Mouse (Mus musculus): Measurements from ENCODE around the gene Zfp74. TPM values are rescaled to one million over a fixed set of nuclear protein-coding genes. Genes with fewer than 3 reads are reported as not detected.

Gene Zfp74
- 2.9 TPM for polyA plus RNA-seq (2014; fragmentation: Illumina TruSeq; extraction: RNeasy Lipid Tissue Mini Kit (QIAGEN cat#74804); ENCODE audit: low replicate concordance)

DNA sequence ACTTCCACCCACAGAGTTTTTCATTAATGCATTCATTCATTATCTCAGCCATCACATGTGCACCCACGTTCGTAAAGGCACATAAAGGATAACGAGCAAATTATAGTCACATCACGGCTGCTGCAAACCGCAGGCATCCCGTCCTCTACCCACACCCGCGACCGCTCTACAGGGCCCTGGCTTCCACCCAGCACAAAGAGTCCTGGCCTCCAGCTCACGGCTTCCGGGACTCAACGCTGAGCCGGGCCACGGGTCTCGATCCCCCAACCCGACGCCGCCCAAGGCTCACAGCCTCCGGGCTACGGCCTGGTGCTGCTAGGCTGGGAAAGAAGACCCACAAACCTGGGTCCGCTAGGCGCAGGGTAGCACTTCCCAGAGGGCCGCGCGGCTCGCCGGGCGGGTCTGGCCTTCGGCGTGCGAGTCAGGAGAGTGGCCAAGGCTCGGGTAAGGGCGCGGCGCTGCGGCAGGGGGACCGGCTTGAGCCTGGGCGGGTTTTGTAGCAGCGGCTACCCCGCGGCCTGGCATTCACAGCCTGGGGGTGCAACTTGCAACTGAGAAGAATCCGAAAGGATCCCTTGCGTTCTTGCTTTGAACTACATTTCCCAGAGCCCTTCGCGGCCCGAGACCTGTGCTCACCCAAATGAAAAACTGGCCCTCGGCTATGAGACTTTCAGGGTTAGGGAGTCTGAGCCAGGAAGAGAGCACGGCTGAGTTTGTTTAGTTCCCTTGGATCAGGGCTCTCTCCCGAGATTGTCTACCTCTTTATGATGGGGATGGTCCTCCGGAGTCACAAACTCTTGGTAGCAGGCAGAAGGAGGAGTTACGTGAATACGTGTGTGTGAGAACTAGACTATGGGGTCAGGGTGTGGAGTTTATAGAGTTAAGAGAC lies at the start of gene Zfp74:
Gene Zfp74 (minus strand): TSS at position 577 of the 889 bp plus-strand sequence.

DNA sequence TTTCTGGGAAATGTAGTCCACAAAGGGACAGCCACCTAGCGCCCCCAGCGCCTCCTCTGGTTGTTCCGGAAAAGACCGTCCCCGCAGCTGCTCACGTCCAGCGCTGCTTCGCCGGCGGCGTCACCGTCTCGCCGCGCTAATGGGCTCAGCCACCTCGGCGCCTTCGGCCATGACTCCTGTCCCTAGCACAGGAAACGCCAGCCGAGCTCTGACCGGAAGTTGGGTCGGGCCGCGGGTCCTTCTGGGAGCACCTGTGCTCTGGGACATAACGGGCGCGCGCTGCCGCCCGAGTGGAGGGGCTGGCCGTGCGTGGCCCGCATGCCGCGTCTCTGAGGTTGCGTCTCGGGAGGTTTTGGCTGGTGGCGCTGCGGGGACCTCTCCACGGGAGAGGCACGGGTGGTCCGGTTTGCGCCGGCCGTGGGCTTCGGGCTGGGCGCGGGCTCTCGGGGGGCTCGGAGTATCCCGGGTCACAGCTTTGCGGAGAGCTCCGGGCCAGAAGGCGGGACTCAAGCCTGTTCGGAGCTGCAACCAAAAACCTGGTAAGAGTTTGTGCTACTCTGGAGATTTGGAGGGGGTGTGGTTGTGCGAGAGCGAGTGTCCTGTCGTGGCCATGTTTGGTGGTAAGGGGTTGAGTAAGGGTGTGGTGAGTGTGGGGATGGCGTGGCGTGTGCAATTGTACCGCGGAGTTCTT lies 29.9 kb upstream of the Zfp74 start, which contains the start of gene Zfp568:
Gene Zfp568 (plus strand): TSS at position 266 of the 691 bp plus-strand sequence.

DNA sequence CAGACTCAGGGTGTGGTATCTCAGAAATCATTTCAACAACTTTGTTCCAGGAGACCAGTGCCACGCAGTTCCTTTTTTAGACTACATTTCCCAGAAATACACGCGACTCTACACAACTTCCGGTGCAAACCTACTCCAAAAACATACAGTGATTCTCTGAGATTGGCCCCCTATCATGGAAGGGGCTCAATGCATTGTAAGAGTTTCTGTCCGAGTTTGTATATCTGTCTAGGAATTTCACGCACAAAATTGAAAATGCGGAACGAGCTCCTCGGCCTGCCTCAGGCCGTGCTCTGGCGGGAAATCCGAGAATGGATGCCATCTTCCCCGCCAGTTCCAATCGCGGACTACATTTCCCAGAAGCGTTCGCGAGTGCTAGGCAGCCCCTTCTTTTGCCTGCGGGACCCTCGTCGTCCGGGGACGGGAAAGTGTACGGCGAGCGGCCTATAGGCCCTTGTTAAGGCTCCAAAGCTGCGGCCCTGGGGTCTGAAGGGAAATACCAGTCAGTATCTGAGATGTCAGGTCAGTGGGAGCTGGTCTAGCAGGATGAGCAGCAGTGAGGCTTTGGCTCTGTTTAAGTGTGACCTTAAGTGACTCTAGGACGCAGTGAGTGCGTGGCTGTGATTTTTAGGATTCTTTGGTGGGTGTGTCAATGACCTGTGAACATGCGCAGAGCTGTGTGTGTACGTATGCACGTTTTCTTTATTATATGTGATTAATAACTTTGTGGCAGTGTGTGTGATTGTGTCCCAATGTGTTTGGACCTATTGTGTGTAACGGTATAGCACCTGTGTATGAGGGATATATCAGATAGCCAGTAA lies 45.5 kb downstream of the Zfp74 start, which contains the start of gene Zfp383:
Gene Zfp383 (plus strand): TSS at position 94 of the 821 bp plus-strand sequence.

DNA sequence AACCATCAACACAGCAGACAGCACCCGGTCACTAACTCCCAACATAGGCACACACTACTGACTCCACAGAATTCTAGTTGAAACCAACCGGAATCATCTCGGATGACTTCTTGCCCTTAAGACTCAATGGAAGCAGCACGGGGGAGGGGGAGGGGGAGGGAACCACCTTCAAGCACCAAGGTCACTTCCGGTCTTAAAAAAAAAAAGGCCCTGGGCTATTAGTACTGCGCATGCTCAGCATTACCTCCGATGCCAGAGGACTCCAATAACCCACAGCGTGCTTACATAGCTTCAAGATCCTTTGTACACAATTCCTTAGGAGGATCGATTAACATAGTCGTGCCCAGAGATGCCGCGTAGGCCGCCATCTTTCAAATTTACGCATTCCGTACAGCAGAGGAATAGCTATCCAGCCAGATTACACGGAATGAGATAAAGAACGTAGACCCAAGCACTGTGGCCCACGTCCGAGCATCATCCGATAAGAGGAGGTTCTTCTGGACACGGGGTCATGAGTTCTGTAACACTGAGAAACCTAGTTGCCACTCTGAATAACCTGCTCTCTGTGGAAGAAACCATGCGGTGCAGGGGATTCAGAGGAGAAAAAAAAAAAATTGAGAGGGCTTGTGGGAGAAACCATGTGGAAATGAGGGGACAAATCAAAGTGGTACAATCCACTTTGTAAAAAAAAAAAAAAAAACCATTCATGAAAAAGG lies 47.8 kb downstream of the Zfp74 start, which contains the start of gene Zfp27:
Gene Zfp27 (minus strand): TSS at position 607 of the 716 bp plus-strand sequence.

Other genes starting within 250 kb of the Zfp74 start
- gene Catsperg2, start 227.1 kb downstream of the Zfp74 start, polyA plus RNA-seq (2014; fragmentation: Illumina TruSeq; extraction: RNeasy Lipid Tissue Mini Kit (QIAGEN cat#74804); ENCODE audit: low replicate concordance): not detected
- gene Zfp84, start 185.5 kb downstream of the Zfp74 start, polyA plus RNA-seq (2014; fragmentation: Illumina TruSeq; extraction: RNeasy Lipid Tissue Mini Kit (QIAGEN cat#74804); ENCODE audit: low replicate concordance): 8.7 TPM
- 0.45 TPM for gene Zfp30, start 170.1 kb downstream of the Zfp74 start, polyA plus RNA-seq (2014; fragmentation: Illumina TruSeq; extraction: RNeasy Lipid Tissue Mini Kit (QIAGEN cat#74804); ENCODE audit: low replicate concordance)
- 7.2 TPM for gene Zfp790, start 138.0 kb downstream of the Zfp74 start, polyA plus RNA-seq (2014; fragmentation: Illumina TruSeq; extraction: RNeasy Lipid Tissue Mini Kit (QIAGEN cat#74804); ENCODE audit: low replicate concordance)
- 1.6 TPM for gene Zfp940, start 100.4 kb downstream of the Zfp74 start, polyA plus RNA-seq (2014; fragmentation: Illumina TruSeq; extraction: RNeasy Lipid Tissue Mini Kit (QIAGEN cat#74804); ENCODE audit: low replicate concordance)
- gene Zfp420, start 94.1 kb downstream of the Zfp74 start, polyA plus RNA-seq (2014; fragmentation: Illumina TruSeq; extraction: RNeasy Lipid Tissue Mini Kit (QIAGEN cat#74804); ENCODE audit: low replicate concordance): 12.5 TPM
- gene Zfp27, start 47.5 kb downstream of the Zfp74 start, polyA plus RNA-seq (2014; fragmentation: Illumina TruSeq; extraction: RNeasy Lipid Tissue Mini Kit (QIAGEN cat#74804); ENCODE audit: low replicate concordance): 4.0 TPM
- 3.3 TPM for gene Zfp383, start 45.9 kb downstream of the Zfp74 start, polyA plus RNA-seq (2014; fragmentation: Illumina TruSeq; extraction: RNeasy Lipid Tissue Mini Kit (QIAGEN cat#74804); ENCODE audit: low replicate concordance)
- 4.6 TPM for gene Zfp568, start 29.9 kb upstream of the Zfp74 start, polyA plus RNA-seq (2014; fragmentation: Illumina TruSeq; extraction: RNeasy Lipid Tissue Mini Kit (QIAGEN cat#74804); ENCODE audit: low replicate concordance)
- 2.1 TPM for gene Zfp14, start 97.3 kb upstream of the Zfp74 start, polyA plus RNA-seq (2014; fragmentation: Illumina TruSeq; extraction: RNeasy Lipid Tissue Mini Kit (QIAGEN cat#74804); ENCODE audit: low replicate concordance)
- 2.3 TPM for gene Zfp82, start 118.8 kb upstream of the Zfp74 start, polyA plus RNA-seq (2014; fragmentation: Illumina TruSeq; extraction: RNeasy Lipid Tissue Mini Kit (QIAGEN cat#74804); ENCODE audit: low replicate concordance)
- not detected for gene Gm26920, start 136.3 kb upstream of the Zfp74 start, polyA plus RNA-seq (2014; fragmentation: Illumina TruSeq; extraction: RNeasy Lipid Tissue Mini Kit (QIAGEN cat#74804); ENCODE audit: low replicate concordance)
- 1.6 TPM for gene Zfp566, start 136.4 kb upstream of the Zfp74 start, polyA plus RNA-seq (2014; fragmentation: Illumina TruSeq; extraction: RNeasy Lipid Tissue Mini Kit (QIAGEN cat#74804); ENCODE audit: low replicate concordance)
- gene Zfp260, start 140.7 kb upstream of the Zfp74 start, polyA plus RNA-seq (2014; fragmentation: Illumina TruSeq; extraction: RNeasy Lipid Tissue Mini Kit (QIAGEN cat#74804); ENCODE audit: low replicate concordance): 98.7 TPM
- gene Zfp382, start 167.9 kb upstream of the Zfp74 start, polyA plus RNA-seq (2014; fragmentation: Illumina TruSeq; extraction: RNeasy Lipid Tissue Mini Kit (QIAGEN cat#74804); ENCODE audit: low replicate concordance): 0.37 TPM
- 20.8 TPM for gene Zfp146, start 215.7 kb upstream of the Zfp74 start, polyA plus RNA-seq (2014; fragmentation: Illumina TruSeq; extraction: RNeasy Lipid Tissue Mini Kit (QIAGEN cat#74804); ENCODE audit: low replicate concordance)
- 4.2 TPM for gene Cox7a1, start 230.1 kb upstream of the Zfp74 start, polyA plus RNA-seq (2014; fragmentation: Illumina TruSeq; extraction: RNeasy Lipid Tissue Mini Kit (QIAGEN cat#74804); ENCODE audit: low replicate concordance)
- 24.3 TPM for gene Capns1, start 244.7 kb upstream of the Zfp74 start, polyA plus RNA-seq (2014; fragmentation: Illumina TruSeq; extraction: RNeasy Lipid Tissue Mini Kit (QIAGEN cat#74804); ENCODE audit: low replicate concordance)